Mouse (Mus musculus) thymus, adult 2 months (tissue): ENCODE measurements around the gene Isyna1. TPM values are rescaled to one million over a fixed set of nuclear protein-coding genes. Genes with fewer than 3 reads are reported as not detected.

Experiments used
- DNase-seq: peaks from one replicate; pipeline ENCODE4 v3.0.0; 2021
- H3K27ac ChIP-seq: fragments of 200-500 bp; 2 replicates; pipeline ENCODE4 v1.5.1; 2012; ENCODE audit warnings: low read length, control low read depth; ENCODE audit not compliant: control insufficient read depth, insufficient read depth
- H3K27me3 ChIP-seq: fragments of 200-500 bp; 2 replicates; pipeline ENCODE4 v1.6.1; 2012; ENCODE audit warnings: mild to moderate bottlenecking, low read length, moderate library complexity, mixed read lengths; ENCODE audit not compliant: control insufficient read depth, insufficient read depth
- H3K36me3 ChIP-seq: fragments of 200-500 bp; 2 replicates; pipeline ENCODE4 v1.6.1; 2012; ENCODE audit warnings: mild to moderate bottlenecking, low read length, moderate library complexity; ENCODE audit not compliant: control insufficient read depth, insufficient read depth
- H3K4me1 ChIP-seq: fragments of 200-500 bp; replicated peaks from 2 replicates; pipeline ENCODE4 v1.6.1; 2012; ENCODE audit warnings: low read length; ENCODE audit not compliant: control insufficient read depth, insufficient read depth
- H3K4me3 ChIP-seq: fragments of 200-500 bp; 2 replicates; pipeline ENCODE4 v1.5.1; 2012; ENCODE audit warnings: mild to moderate bottlenecking, low read length, control low read depth, moderate library complexity; ENCODE audit not compliant: control insufficient read depth, insufficient read depth
- CTCF ChIP-seq: fragments of 200-500 bp; IDR thresholded peaks from 2 replicates; pipeline ENCODE4 v1.5.1; 2012; ENCODE audit warnings: mild to moderate bottlenecking, control low read depth, low read length, moderate library complexity, borderline replicate concordance; ENCODE audit not compliant: control insufficient read depth, poor library complexity, insufficient read depth; ENCODE audit errors: extremely low read depth
- POLR2A ChIP-seq: fragments of 200-500 bp; IDR thresholded peaks from 2 replicates; pipeline ENCODE4 v1.6.1; 2012; ENCODE audit warnings: mild to moderate bottlenecking, low read length, control low read depth, moderate library complexity; ENCODE audit not compliant: control insufficient read depth, poor library complexity, insufficient read depth; ENCODE audit errors: extremely low read depth
- polyA plus RNA-seq: library from polyadenylated mRNA; depleted of rRNA; stranded (reverse); fragments of >200 nt; gene quantifications from 2 replicates; pipeline ENCODE4 v1.2.3, GENCODE M21; 2012; rRNA removed

Isyna1 gene
- polyA plus RNA-seq, 1 experiment = 185 TPM

- H3K4me3 ChIP-seq = no peak overlapping the region
- no peak for DNase-seq
- no peaks in the 10 kb centered on the region for H3K27me3 ChIP-seq
- H3K4me1 ChIP-seq = peaks cover 22% of the 10 kb centered on the region
- H3K36me3 ChIP-seq = peaks cover 12% of the 10 kb centered on the region; the same call in 1 of the 2 replicates
- H3K27ac ChIP-seq = no peak overlapping the region
- TF ChIP-seq CTCF = no peak
- no peak for TF ChIP-seq POLR2A
These were observed 52.6 kb downstream of the Isyna1 start for GRCm38 (mm10) chr8:70646775-70647174.

Other genes with a start within 250 kb of the Isyna1 start
- gene Upf1, start 241.1 kb upstream of the Isyna1 start, polyA plus RNA-seq = 76.0 and 104 TPM in 2 replicates
- 4.1 and 4.7 TPM in 2 replicates for gene Comp, start 220.8 kb upstream of the Isyna1 start, polyA plus RNA-seq
- gene Crtc1, start 154.8 kb upstream of the Isyna1 start, polyA plus RNA-seq = 43.9 and 49.0 TPM in 2 replicates
- gene Klhl26, start 117.4 kb upstream of the Isyna1 start, polyA plus RNA-seq = 43.1 and 44.6 TPM in 2 replicates
- gene Tmem59l, start 107.0 kb upstream of the Isyna1 start, polyA plus RNA-seq = 0.39 and 0.73 TPM in 2 replicates
- gene Crlf1, start 101.2 kb upstream of the Isyna1 start, polyA plus RNA-seq = 0.59 and 0.70 TPM in 2 replicates
- gene Rex1bd, start 87.6 kb upstream of the Isyna1 start, polyA plus RNA-seq = 196 and 227 TPM in 2 replicates
- gene Uba52, start 83.6 kb upstream of the Isyna1 start, polyA plus RNA-seq = 731 and 765 TPM in 2 replicates
- gene Fkbp8, start 66.6 kb upstream of the Isyna1 start, polyA plus RNA-seq = 613 and 640 TPM in 2 replicates
- 72.7 and 86.7 TPM in 2 replicates for gene Kxd1, start 66.4 kb upstream of the Isyna1 start, polyA plus RNA-seq
- 40.2 and 42.6 TPM in 2 replicates for gene Ell, start 54.9 kb upstream of the Isyna1 start, polyA plus RNA-seq
- gene Ssbp4, start 14.5 kb downstream of the Isyna1 start, polyA plus RNA-seq = 392 and 506 TPM in 2 replicates
- 15.3 and 18.5 TPM in 2 replicates for gene Lrrc25, start 21.8 kb downstream of the Isyna1 start, polyA plus RNA-seq
- gene Gdf15, start 38.1 kb downstream of the Isyna1 start, polyA plus RNA-seq = 6.7 and 7.5 TPM in 2 replicates
- 40.7 and 41.9 TPM in 2 replicates for gene Pgpep1, start 66.0 kb downstream of the Isyna1 start, polyA plus RNA-seq
- 192 and 199 TPM in 2 replicates for gene Lsm4, start 78.9 kb downstream of the Isyna1 start, polyA plus RNA-seq
- gene Jund, start 104.6 kb downstream of the Isyna1 start, polyA plus RNA-seq = 540 and 792 TPM in 2 replicates
- 0.19 and 0.28 TPM in 2 replicates for gene Iqcn, start 109.1 kb downstream of the Isyna1 start, polyA plus RNA-seq
- 0.48 and 0.50 TPM in 2 replicates for gene Gm3336, start 124.2 kb downstream of the Isyna1 start, polyA plus RNA-seq
- 4.9 and 6.2 TPM in 2 replicates for gene Pde4c, start 129.3 kb downstream of the Isyna1 start, polyA plus RNA-seq
- 17.8 and 20.8 TPM in 2 replicates for gene Rab3a, start 160.3 kb downstream of the Isyna1 start, polyA plus RNA-seq
- 72.9 and 103 TPM in 2 replicates for gene Mpv17l2, start 166.6 kb downstream of the Isyna1 start, polyA plus RNA-seq
- gene Pik3r2, start 182.3 kb downstream of the Isyna1 start, polyA plus RNA-seq = 124 and 136 TPM in 2 replicates
- 615 and 696 TPM in 2 replicates for gene Mast3, start 210.7 kb downstream of the Isyna1 start, polyA plus RNA-seq
- 48.6 and 53.4 TPM in 2 replicates for gene Il12rb1, start 214.1 kb downstream of the Isyna1 start, polyA plus RNA-seq
- gene Arrdc2, start 245.3 kb downstream of the Isyna1 start, polyA plus RNA-seq = 75.4 and 77.4 TPM in 2 replicates